Mouse (Mus musculus) erythroblast, embryonic 14.5 days (primary cell): Measurements from ENCODE around the gene Tnfrsf11a. TPM values are rescaled to one million over a fixed set of nuclear protein-coding genes. Genes with fewer than 3 reads are reported as not detected.

Source experiments
- H3K27me3 ChIP-seq: 2 replicates; pipeline ENCODE4 v1.6.1; 2012; ENCODE audit warnings: inconsistent platforms; ENCODE audit not compliant: control insufficient read depth
- H3K36me3 ChIP-seq: 2 replicates; pipeline ENCODE4 v1.6.1; 2012; ENCODE audit warnings: mild to moderate bottlenecking, inconsistent platforms; ENCODE audit not compliant: control insufficient read depth
- H3K4me1 ChIP-seq: 2 replicates; pipeline ENCODE4 v1.6.1; 2012; ENCODE audit warnings: inconsistent platforms; ENCODE audit not compliant: control insufficient read depth
- H3K4me3 ChIP-seq: replicated peaks from 2 replicates; pipeline ENCODE3; 2012; ENCODE audit warnings: moderate library complexity, mild to moderate bottlenecking, inconsistent platforms
- H3K9me3 ChIP-seq: 2 replicates; pipeline ENCODE4 v1.6.1; 2012; ENCODE audit warnings: low read length, inconsistent platforms, mixed read lengths; ENCODE audit not compliant: control insufficient read depth
- GATA1 ChIP-seq: IDR thresholded peaks from 2 replicates; pipeline ENCODE4 v1.6.1; 2012; ENCODE audit warnings: low read length, inconsistent platforms, mixed read lengths
- TAL1 ChIP-seq: IDR thresholded peaks from 3 replicates; pipeline ENCODE4 v1.6.1; 2012; ENCODE audit warnings: low read length, inconsistent platforms, mixed read lengths
- polyA plus RNA-seq: library from polyadenylated mRNA; stranded (reverse); fragments of >175 nt; gene quantifications from 2 replicates; pipeline ENCODE4 v1.2.3, GENCODE M21; 2012

Gene Tnfrsf11a
- polyA plus RNA-seq, 1 experiment = not detected

GRCm38 (mm10) chr1:105781391-105782146, 1.1 kb downstream of the Tnfrsf11a start:
- Histone ChIP-seq H3K4me3 (no peak overlapping the region), H3K4me1 (no peaks in the 10 kb centered on the region), H3K36me3 (no peaks in the 10 kb centered on the region), H3K27me3 (peaks cover 44% of the 10 kb centered on the region), H3K9me3 (no peaks in the 10 kb centered on the region)
- no peak for TF ChIP-seq TAL1
- TF ChIP-seq GATA1 = no peak

- H3K36me3 ChIP-seq = no peaks in the 10 kb centered on the region
- H3K9me3 ChIP-seq = no peaks in the 10 kb centered on the region
- TF ChIP-seq GATA1 (no peak), TAL1 (no peak)
- no peaks in the 10 kb centered on the region for H3K4me1 ChIP-seq
- no peak overlapping the region for H3K4me3 ChIP-seq
- peaks cover 36% of the 10 kb centered on the region for H3K27me3 ChIP-seq
Observed at GRCm38 (mm10) chr1:105784257-105785016, 3.9 kb downstream of the Tnfrsf11a start.

GRCm38 (mm10) chr1:105785146-105785545, 4.6 kb downstream of the Tnfrsf11a start:
- Histone ChIP-seq H3K36me3 (no peaks in the 10 kb centered on the region), H3K9me3 (no peaks in the 10 kb centered on the region), H3K27me3 (peaks cover 29% of the 10 kb centered on the region), H3K4me1 (no peaks in the 10 kb centered on the region), H3K4me3 (no peak overlapping the region)
- TF ChIP-seq GATA1 (no peak), TAL1 (no peak)

- Histone ChIP-seq H3K4me1 (no peaks in the 10 kb centered on the region), H3K27me3 (peaks cover 12% of the 10 kb centered on the region), H3K36me3 (no peaks in the 10 kb centered on the region), H3K9me3 (no peaks in the 10 kb centered on the region), H3K4me3 (no peak overlapping the region)
- TF ChIP-seq TAL1 = no peak
- TF ChIP-seq GATA1 = no peak
Observed at GRCm38 (mm10) chr1:105786731-105787357, 6.3 kb downstream of the Tnfrsf11a start.

GRCm38 (mm10) chr1:105790103-105790502, 9.6 kb downstream of the Tnfrsf11a start:
- TF ChIP-seq TAL1 (no peak), GATA1 (no peak)
- Histone ChIP-seq H3K9me3 (no peaks in the 10 kb centered on the region), H3K4me3 (no peak overlapping the region), H3K36me3 (no peaks in the 10 kb centered on the region), H3K4me1 (no peaks in the 10 kb centered on the region), H3K27me3 (no peaks in the 10 kb centered on the region)

GRCm38 (mm10) chr1:105794670-105795069, 14.2 kb downstream of the Tnfrsf11a start:
- no peaks in the 10 kb centered on the region for H3K36me3 ChIP-seq
- TF ChIP-seq TAL1 (no peak), GATA1 (no peak)
- no peaks in the 10 kb centered on the region for H3K4me1 ChIP-seq
- H3K4me3 ChIP-seq = no peak overlapping the region
- H3K27me3 ChIP-seq = no peaks in the 10 kb centered on the region
- H3K9me3 ChIP-seq = no peaks in the 10 kb centered on the region

- H3K4me3 ChIP-seq = no peak overlapping the region
- no peaks in the 10 kb centered on the region for H3K9me3 ChIP-seq
- TF ChIP-seq TAL1 (no peak), GATA1 (no peak)
- H3K4me1 ChIP-seq = peaks cover 4% of the 10 kb centered on the region
- H3K36me3 ChIP-seq = no peaks in the 10 kb centered on the region
- no peaks in the 10 kb centered on the region for H3K27me3 ChIP-seq
Observed at GRCm38 (mm10) chr1:105795705-105796104, 15.2 kb downstream of the Tnfrsf11a start.

- TF ChIP-seq GATA1 (no peak), TAL1 (no peak)
- no peaks in the 10 kb centered on the region for H3K9me3 ChIP-seq
- H3K27me3 ChIP-seq = no peaks in the 10 kb centered on the region
- peaks cover 22% of the 10 kb centered on the region for H3K4me1 ChIP-seq
- H3K36me3 ChIP-seq = no peaks in the 10 kb centered on the region
- H3K4me3 ChIP-seq = no peak overlapping the region
Observed at GRCm38 (mm10) chr1:105800570-105800969, 20.1 kb downstream of the Tnfrsf11a start.

- TF ChIP-seq GATA1 = no peak
- TF ChIP-seq TAL1 = no peak
- H3K36me3 ChIP-seq = no peaks in the 10 kb centered on the region
- H3K9me3 ChIP-seq = no peaks in the 10 kb centered on the region
- H3K4me3 ChIP-seq = no peak overlapping the region
- peaks cover 22% of the 10 kb centered on the region for H3K4me1 ChIP-seq
- no peaks in the 10 kb centered on the region for H3K27me3 ChIP-seq
Observed at GRCm38 (mm10) chr1:105801252-105801651, 20.7 kb downstream of the Tnfrsf11a start.
